Mouse (Mus musculus): ENCODE measurements around the gene Igsf3.

GRCm38 (mm10) chr3:101488204-101488603 is 111.3 kb downstream of the Igsf3 start:
- TF ChIP-seq TAL1 (IDR thresholded peaks at IDR 0.05; ENCODE audit: low read length) (no peak), GATA1 (IDR thresholded peaks at IDR 0.05; ENCODE audit: low read length) (no peak)
